Mouse (Mus musculus): Measurements from ENCODE around the gene Pard3.

- TF ChIP-seq CTCF (conservative IDR thresholded peaks at IDR 0.05; ENCODE audit: low read length) (no peak), NANOG (IDR thresholded peaks at IDR 0.05; ENCODE audit: borderline replicate concordance, low read length) (no peak)
Measured at GRCm38 (mm10) chr8:127609316-127609715, 545.6 kb downstream of the Pard3 start.

Data from E14TG2a.4 (cell line).